Mouse (Mus musculus) G1E (cell line): ENCODE measurements around the gene Radil. TPM values are rescaled to one million over a fixed set of nuclear protein-coding genes. Genes with fewer than 3 reads are reported as not detected.

Source experiments
- ATAC-seq: 2 replicates; pipeline ENCODE4 v1.8.0; 2016; ENCODE audit warnings: mild to moderate bottlenecking; ENCODE audit not compliant: insufficient number of reproducible peaks, poor library complexity, low FRiP score, severe bottlenecking; ENCODE audit errors: extremely low read depth
- DNase-seq: peaks from one replicate; pipeline ENCODE4 v3.0.0; 2012; ENCODE audit warnings: low spot score
- H3K27me3 ChIP-seq: 2 replicates; pipeline ENCODE4 v1.6.1; 2012; ENCODE audit warnings: mild to moderate bottlenecking, low read length, inconsistent platforms; ENCODE audit not compliant: insufficient read depth
- H3K36me3 ChIP-seq: replicated peaks from 2 replicates; pipeline ENCODE3; 2012; ENCODE audit warnings: mild to moderate bottlenecking, inconsistent platforms
- H3K4me1 ChIP-seq: 2 replicates; pipeline ENCODE4 v1.6.1; 2012; ENCODE audit warnings: low read depth, low read length, inconsistent platforms, mixed read lengths; ENCODE audit not compliant: insufficient read depth
- H3K4me3 ChIP-seq: 2 replicates; pipeline ENCODE4 v1.5.1; 2012; ENCODE audit warnings: low read depth, mild to moderate bottlenecking, inconsistent platforms, low read length, moderate library complexity, mixed read lengths
- H3K9me3 ChIP-seq: replicated peaks from 2 replicates; pipeline ENCODE4 v1.6.1; 2012; ENCODE audit warnings: inconsistent platforms
- CTCF ChIP-seq: IDR thresholded peaks from 2 replicates; pipeline ENCODE4 v1.5.1; 2012; ENCODE audit warnings: low read depth, low read length, inconsistent platforms, mixed read lengths
- GATA1 ChIP-seq: IDR thresholded peaks from 2 replicates; pipeline ENCODE4 v1.6.1; 2012; ENCODE audit warnings: borderline replicate concordance, low read length, inconsistent platforms, mixed read lengths
- GATA2 ChIP-seq: IDR thresholded peaks from 2 replicates; pipeline ENCODE4 v1.6.1; 2012; ENCODE audit warnings: low read depth, low read length, inconsistent platforms, borderline replicate concordance
- POLR2AphosphoS5 ChIP-seq: IDR thresholded peaks from 2 replicates; pipeline ENCODE4 v1.6.1; 2012; ENCODE audit warnings: low read depth, low read length, inconsistent platforms; ENCODE audit not compliant: insufficient replicate concordance
- TAL1 ChIP-seq: conservative IDR thresholded peaks from 2 replicates; pipeline ENCODE4 v1.6.1; 2012; ENCODE audit warnings: low read depth, low read length, inconsistent platforms, mixed read lengths
- polyA plus RNA-seq: library from polyadenylated mRNA; stranded (reverse); fragments of >175 nt; gene quantifications from 2 replicates; pipeline ENCODE4 v1.2.3, GENCODE M21; 2012
- total RNA-seq, 2 experiments: library from RNA; stranded (forward) in 1 of 2; stranded (reverse) in 1 of 2; fragments of 200-1000 nt in 1 of 2; fragments of >200 nt in 1 of 2; fragmentation: Nextera tagmentation in 1 of 2; gene quantifications; 2 replicates each; pipeline ENCODE4 v1.2.3; 2014 to 2017

The Radil gene
- total and polyA plus RNA-seq, 3 experiments: 0.38 TPM; not detected in 2

- no peak overlapping the region for H3K4me3 ChIP-seq
- H3K4me1 ChIP-seq: peaks cover 12% of the 10 kb centered on the region; the same call in 1 of the 2 replicates
- no peaks in the 10 kb centered on the region for H3K9me3 ChIP-seq
- H3K27me3 ChIP-seq: peaks cover 23% of the 10 kb centered on the region
- DNase-seq: peak; percentile 18
- ATAC-seq: peak; percentile 80
- no peaks in the 10 kb centered on the region for H3K36me3 ChIP-seq
- TF ChIP-seq CTCF (no peak), POLR2AphosphoS5 (no peak), TAL1 (no peak), GATA1 (no peak), GATA2 (no peak)
Observed at GRCm38 (mm10) chr5:142521195-142521866, 29.6 kb downstream of the Radil start.

GRCm38 (mm10) chr5:142520360-142520759 is 30.5 kb downstream of the Radil start:
- Histone ChIP-seq H3K36me3 (no peaks in the 10 kb centered on the region), H3K9me3 (no peaks in the 10 kb centered on the region), H3K4me3 (no peak overlapping the region), H3K27me3 (peaks cover 24% of the 10 kb centered on the region), H3K4me1 (peaks cover 12% of the 10 kb centered on the region; the same call in 1 of the 2 replicates)
- TF ChIP-seq POLR2AphosphoS5: no peak
- ATAC-seq: no peak
- DNase-seq: no peak

DNA sequence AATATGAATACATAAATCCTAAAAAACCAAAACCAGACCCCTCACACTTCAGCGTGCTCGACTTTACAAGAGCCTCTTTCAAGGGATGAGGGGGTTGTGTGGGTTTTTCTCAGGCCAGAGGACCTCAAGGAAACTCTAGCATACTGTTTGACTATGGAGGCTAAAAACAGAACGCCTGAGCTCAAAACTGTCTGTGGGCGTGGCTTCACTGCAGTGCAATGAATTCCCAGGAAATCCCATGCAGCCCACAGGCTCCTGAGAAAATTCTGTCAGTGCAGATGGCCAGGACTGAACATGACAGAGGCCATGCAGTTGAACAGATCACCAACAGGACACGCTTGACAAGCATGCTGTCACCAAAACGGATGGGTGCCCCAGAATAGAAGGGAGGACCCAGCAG is 31.9 kb downstream of the Radil start:
- ATAC-seq: no peak
- peaks cover 21% of the 10 kb centered on the region; the same call in 1 of the 2 replicates for H3K27me3 ChIP-seq
- TF ChIP-seq CTCF (no peak), POLR2AphosphoS5 (no peak), TAL1 (no peak), GATA2 (no peak), GATA1 (no peak)

DNA sequence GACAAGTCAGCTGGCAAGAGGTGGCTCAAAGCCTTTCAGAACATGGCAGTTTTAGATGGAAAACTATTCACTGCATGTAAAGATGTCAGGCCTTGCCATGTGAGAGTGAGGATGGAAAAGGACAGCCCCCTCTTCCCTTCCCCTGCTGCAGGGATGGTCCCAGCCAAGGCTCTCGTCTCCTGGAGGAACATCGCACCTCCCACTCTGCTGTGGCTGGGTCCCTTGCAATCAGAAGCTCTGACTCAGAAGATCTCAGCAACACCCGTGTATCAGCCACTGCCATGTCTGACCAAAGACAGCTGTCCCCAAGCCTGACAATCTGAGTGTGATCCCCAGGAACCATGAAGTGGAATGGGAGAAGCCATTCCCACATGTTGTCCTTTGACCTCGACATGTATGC is 38.8 kb downstream of the Radil start:
- TF ChIP-seq POLR2AphosphoS5 (no peak), GATA2 (no peak), GATA1 (no peak), CTCF (no peak), TAL1 (no peak)
- no peaks in the 10 kb centered on the region for H3K36me3 ChIP-seq
- H3K4me3 ChIP-seq: no peak overlapping the region
- peaks cover 40% of the 10 kb centered on the region for H3K27me3 ChIP-seq
- ATAC-seq (no peak), DNase-seq (no peak)
- H3K9me3 ChIP-seq: no peaks in the 10 kb centered on the region
- H3K4me1 ChIP-seq: no peaks in the 10 kb centered on the region

More for the DNA sequence above, 31.9 kb downstream of the Radil start:
- Histone ChIP-seq H3K36me3 (no peaks in the 10 kb centered on the region), H3K4me3 (no peak overlapping the region), H3K4me1 (peaks cover 12% of the 10 kb centered on the region; the same call in 1 of the 2 replicates), H3K9me3 (no peaks in the 10 kb centered on the region)
- DNase-seq: no peak

- ATAC-seq: no peak
- Histone ChIP-seq H3K4me3 (no peak overlapping the region), H3K36me3 (no peaks in the 10 kb centered on the region), H3K4me1 (no peaks in the 10 kb centered on the region), H3K27me3 (peaks cover 48% of the 10 kb centered on the region), H3K9me3 (no peaks in the 10 kb centered on the region)
- TF ChIP-seq GATA1: no peak
- TF ChIP-seq CTCF: no peak
- TF ChIP-seq POLR2AphosphoS5: no peak
- TF ChIP-seq GATA2: no peak
- TF ChIP-seq TAL1: no peak
- no peak for DNase-seq
Observed at GRCm38 (mm10) chr5:142510061-142510414, 40.9 kb downstream of the Radil start.

- TF ChIP-seq CTCF (no peak), POLR2AphosphoS5 (no peak), GATA1 (no peak), GATA2 (no peak), TAL1 (no peak)
- Histone ChIP-seq H3K36me3 (no peaks in the 10 kb centered on the region), H3K4me3 (no peak overlapping the region), H3K9me3 (no peaks in the 10 kb centered on the region), H3K27me3 (peaks cover 45% of the 10 kb centered on the region), H3K4me1 (no peaks in the 10 kb centered on the region)
- DNase-seq (no peak), ATAC-seq (no peak)
Observed at GRCm38 (mm10) chr5:142509141-142510060, 41.5 kb downstream of the Radil start.
